Mouse (Mus musculus) liver, postnatal 0 days (tissue): ENCODE results near the gene Acp6.

ENCODE experiments used
- CTCF ChIP-seq: sonication (generic); IDR thresholded peaks from 2 replicates; pipeline ENCODE4 v1.5.1; 2016; ENCODE audit warnings: antibody characterized with exemption, low read depth
- EP300 ChIP-seq: IDR thresholded peaks from 2 replicates; pipeline ENCODE4 v1.6.1; 2016; ENCODE audit warnings: antibody characterized with exemption, low read depth, mild to moderate bottlenecking

GRCm38 (mm10) chr3:97164477-97164876 lies 5.9 kb downstream of the Acp6 start:
- TF ChIP-seq CTCF = no peak
- no peak for TF ChIP-seq EP300
